Mouse (Mus musculus) testis, adult 2 months (tissue): ENCODE data around the gene Tbc1d10a. TPM values are rescaled to one million over a fixed set of nuclear protein-coding genes. Genes with fewer than 3 reads are reported as not detected.

Experiments used
- H3K27ac ChIP-seq: fragments of 200-500 bp; 2 replicates; pipeline ENCODE4 v1.5.1; 2012; ENCODE audit warnings: low read depth, low read length; ENCODE audit not compliant: control insufficient read depth, insufficient read depth
- H3K27me3 ChIP-seq: fragments of 200-500 bp; 2 replicates; pipeline ENCODE4 v1.6.1; 2012; ENCODE audit warnings: mild to moderate bottlenecking, low read length, moderate library complexity; ENCODE audit not compliant: control insufficient read depth, insufficient read depth
- H3K36me3 ChIP-seq: fragments of 200-500 bp; 2 replicates; pipeline ENCODE4 v1.6.1; 2012; ENCODE audit warnings: mild to moderate bottlenecking, low read length; ENCODE audit not compliant: control insufficient read depth, insufficient read depth
- H3K4me1 ChIP-seq: fragments of 200-500 bp; 2 replicates; pipeline ENCODE4 v1.6.1; 2012; ENCODE audit warnings: low read length; ENCODE audit not compliant: control insufficient read depth, insufficient read depth
- H3K4me3 ChIP-seq: fragments of 200-500 bp; 2 replicates; pipeline ENCODE4 v1.5.1; 2012; ENCODE audit warnings: low read depth, mild to moderate bottlenecking, low read length, moderate library complexity, mixed read lengths; ENCODE audit not compliant: control insufficient read depth
- CTCF ChIP-seq: fragments of 200-500 bp; IDR thresholded peaks from 2 replicates; pipeline ENCODE4 v1.5.1; 2012; ENCODE audit warnings: low read depth, mild to moderate bottlenecking, inconsistent platforms, low read length, moderate library complexity; ENCODE audit not compliant: control insufficient read depth, insufficient read depth, insufficient replicate concordance
- POLR2A ChIP-seq: fragments of 200-500 bp; IDR thresholded peaks from 2 replicates; pipeline ENCODE4 v1.6.1; 2012; ENCODE audit warnings: low read depth, mild to moderate bottlenecking, inconsistent platforms, low read length, moderate library complexity; ENCODE audit not compliant: control insufficient read depth
- polyA plus RNA-seq: library from polyadenylated mRNA; depleted of rRNA; stranded (reverse); fragments of >200 nt; gene quantifications from 2 replicates; pipeline ENCODE4 v1.2.3, GENCODE M21; 2012

Tbc1d10a gene
- polyA plus RNA-seq, 1 experiment: 40.6 TPM

DNA sequence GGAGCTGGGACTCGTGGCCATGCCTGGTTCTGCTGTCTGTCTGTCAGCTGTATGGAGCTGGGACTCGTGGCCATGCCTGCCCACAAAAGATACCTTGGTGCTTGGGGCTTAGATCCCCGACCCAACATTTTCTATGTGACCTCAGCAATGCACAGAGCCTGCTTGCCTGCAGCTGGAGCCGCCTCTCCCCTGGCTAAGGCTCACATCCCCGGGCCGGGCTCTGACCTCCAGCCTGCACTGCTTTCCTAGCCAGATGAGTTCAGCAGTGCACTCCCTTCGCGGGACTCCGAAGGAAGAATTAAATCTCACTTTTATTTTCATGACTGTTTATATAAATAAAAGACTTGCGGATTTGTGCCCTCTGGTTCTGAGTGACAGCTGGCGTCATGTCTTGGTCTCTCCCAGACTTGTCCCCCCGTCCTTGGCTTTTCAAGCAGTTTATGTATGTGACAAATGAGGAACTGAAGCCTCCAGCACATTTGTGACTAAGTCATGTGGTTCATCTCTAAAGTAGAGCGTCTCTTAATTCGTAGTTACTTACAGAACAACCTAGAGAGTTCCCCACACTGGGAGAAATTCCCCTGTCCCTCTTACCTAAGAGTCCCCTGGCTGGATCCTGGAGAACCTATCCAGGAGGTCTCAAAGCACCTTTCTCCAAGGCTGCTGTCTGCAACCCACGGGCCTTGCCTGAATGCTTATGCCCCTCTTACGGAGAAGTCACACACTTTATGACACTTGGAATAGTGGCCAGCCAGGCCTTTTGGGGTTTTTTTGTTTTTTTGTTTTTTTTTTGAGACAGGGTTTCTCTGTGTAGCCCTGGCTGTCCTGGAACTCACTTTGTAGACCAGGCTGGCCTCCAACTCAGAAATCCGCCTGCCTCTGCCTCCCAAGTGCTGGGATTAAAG lies 35.7 kb downstream of the Tbc1d10a start:
- H3K36me3 ChIP-seq: no peaks in the 10 kb centered on the region

DNA sequence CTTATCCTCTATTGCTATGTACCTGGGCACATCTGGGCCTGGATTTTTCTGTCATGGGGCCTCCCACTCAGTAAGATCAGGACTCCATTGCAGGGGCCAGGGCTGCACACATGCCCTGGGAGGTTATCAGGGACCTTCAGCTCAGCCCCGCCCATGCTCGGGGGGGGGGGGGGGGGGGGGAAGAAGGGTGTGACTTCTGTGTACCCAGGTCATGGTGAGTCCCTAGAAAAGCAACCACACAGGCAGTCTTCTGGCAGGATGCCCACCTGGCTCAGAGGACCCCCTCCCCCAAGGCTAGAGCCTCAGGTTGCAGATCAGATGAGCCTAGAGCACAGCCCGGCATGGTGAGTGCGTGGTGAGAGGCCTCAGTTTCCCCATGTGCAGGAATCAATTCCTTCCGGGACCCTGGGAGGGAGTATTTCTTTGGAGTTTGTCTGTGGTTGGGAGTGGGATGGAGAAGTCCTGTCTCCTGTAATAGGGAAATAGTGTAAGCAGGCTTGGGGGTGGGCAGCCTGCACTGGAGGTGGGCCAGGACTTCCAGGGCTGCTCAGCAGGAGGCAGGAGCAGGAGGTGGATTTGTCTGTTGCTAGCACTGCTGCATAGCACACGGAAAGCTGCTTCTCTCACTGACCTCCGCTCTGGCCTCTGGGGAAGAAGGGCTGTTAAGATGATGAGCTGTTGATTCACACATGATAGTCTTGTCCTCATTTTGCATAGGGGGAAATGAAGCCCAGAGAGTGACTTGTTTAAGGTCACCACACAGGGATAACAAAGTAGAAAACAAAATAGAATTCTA lies 37.0 kb downstream of the Tbc1d10a start:
- no peaks in the 10 kb centered on the region for H3K36me3 ChIP-seq
- TF ChIP-seq CTCF (no peak), POLR2A (no peak)
- H3K27me3 ChIP-seq: no peaks in the 10 kb centered on the region
- no peak overlapping the region for H3K27ac ChIP-seq
- peaks cover 8% of the 10 kb centered on the region for H3K4me1 ChIP-seq
- no peak overlapping the region for H3K4me3 ChIP-seq

More for the DNA sequence above, 35.7 kb downstream of the Tbc1d10a start:
- Histone ChIP-seq H3K27me3 (no peaks in the 10 kb centered on the region), H3K4me3 (no peak overlapping the region), H3K27ac (no peak overlapping the region), H3K4me1 (peaks cover 16% of the 10 kb centered on the region)
- TF ChIP-seq CTCF: no peak
- no peak for TF ChIP-seq POLR2A

- Histone ChIP-seq H3K4me3 (no peak overlapping the region), H3K4me1 (peaks cover 8% of the 10 kb centered on the region), H3K27me3 (no peaks in the 10 kb centered on the region), H3K36me3 (no peaks in the 10 kb centered on the region), H3K27ac (no peak overlapping the region)
- TF ChIP-seq CTCF (no peak), POLR2A (no peak)
These were observed 37.6 kb downstream of the Tbc1d10a start for GRCm38 (mm10) chr11:4224223-4224622.

- TF ChIP-seq POLR2A (no peak), CTCF (no peak)
- H3K4me1 ChIP-seq: peaks cover 5% of the 10 kb centered on the region
- no peak overlapping the region for H3K4me3 ChIP-seq
- H3K27me3 ChIP-seq: no peaks in the 10 kb centered on the region
- H3K36me3 ChIP-seq: no peaks in the 10 kb centered on the region
- no peak overlapping the region for H3K27ac ChIP-seq
These were observed 40.2 kb downstream of the Tbc1d10a start for GRCm38 (mm10) chr11:4226569-4227325.

DNA sequence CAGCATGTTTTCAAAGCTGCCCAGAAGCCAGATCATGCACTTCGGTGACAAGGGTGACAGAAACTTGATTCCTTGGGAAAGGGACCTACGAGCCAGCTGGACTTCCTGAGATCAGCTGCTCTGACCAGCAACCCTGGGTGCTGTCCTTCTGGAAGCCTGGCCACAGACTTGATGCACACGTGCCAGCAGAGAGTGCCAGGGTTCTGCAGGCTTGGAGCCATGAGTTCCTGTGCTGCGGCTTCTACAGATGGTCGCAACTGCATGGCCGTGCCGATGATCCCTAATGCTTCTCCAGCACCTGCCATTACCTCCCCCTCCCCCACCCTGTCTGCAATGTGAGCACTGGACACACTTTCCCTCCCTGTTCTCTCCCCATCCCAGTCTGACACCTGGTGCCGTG lies 41.9 kb downstream of the Tbc1d10a start:
- Histone ChIP-seq H3K4me1 (peaks cover 5% of the 10 kb centered on the region), H3K27me3 (no peaks in the 10 kb centered on the region), H3K4me3 (no peak overlapping the region), H3K36me3 (no peaks in the 10 kb centered on the region), H3K27ac (no peak overlapping the region)
- TF ChIP-seq POLR2A (no peak), CTCF (no peak)

GRCm38 (mm10) chr11:4229841-4230240 lies 43.3 kb downstream of the Tbc1d10a start:
- Histone ChIP-seq H3K27me3 (no peaks in the 10 kb centered on the region), H3K4me1 (peaks cover 5% of the 10 kb centered on the region), H3K4me3 (no peak overlapping the region; the same call in 1 of the 2 replicates), H3K27ac (no peak overlapping the region), H3K36me3 (no peaks in the 10 kb centered on the region)
- TF ChIP-seq POLR2A (no peak; the same call in 1 of the 2 replicates), CTCF (no peak)

DNA sequence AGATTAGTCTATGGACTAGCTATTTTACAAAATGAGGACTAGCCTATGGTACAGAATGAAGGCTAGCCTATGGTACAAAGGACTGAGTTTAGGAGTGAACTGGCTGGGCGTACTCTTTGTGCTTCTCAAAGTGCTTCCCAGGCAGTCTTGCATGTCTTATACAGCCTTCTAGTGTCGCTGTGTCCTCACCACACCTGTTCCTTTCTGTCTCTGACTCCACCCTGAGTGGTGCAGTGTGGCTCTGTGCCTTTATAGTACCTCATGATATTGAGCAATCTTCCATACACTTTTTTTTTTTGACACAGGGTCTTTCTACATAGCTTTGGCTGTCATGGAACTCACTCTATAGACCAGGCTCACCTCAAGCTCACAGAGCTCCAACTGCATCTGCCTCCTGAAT lies 44.8 kb downstream of the Tbc1d10a start:
- Histone ChIP-seq H3K36me3 (no peaks in the 10 kb centered on the region), H3K27me3 (no peaks in the 10 kb centered on the region), H3K4me1 (peaks cover 8% of the 10 kb centered on the region), H3K27ac (no peak overlapping the region), H3K4me3 (peak overlapping the region; percentile 7; the same call in 1 of the 2 replicates)
- no peak for TF ChIP-seq POLR2A
- TF ChIP-seq CTCF: no peak
